Mouse (Mus musculus) midbrain, embryonic 11.5 days (tissue): ENCODE results near the gene Enah. TPM values are rescaled to one million over a fixed set of nuclear protein-coding genes. Genes with fewer than 3 reads are reported as not detected.

ENCODE experiments used
- ATAC-seq: fragments of 200-750 bp; cut with Nextera tagmentation; 2 replicates; pipeline ENCODE4 v1.8.0; 2017; ENCODE audit warnings: moderate TSS enrichment, moderate library complexity; ENCODE audit not compliant: low FRiP score
- DNase-seq: peaks from one replicate; pipeline ENCODE4 v3.0.0; 2015; ENCODE audit warnings: low spot score; ENCODE audit errors: missing footprints
- H3K27ac ChIP-seq: fragments of 300-500 bp; sonication (generic); 2 replicates; pipeline ENCODE4 v1.5.1; 2014; ENCODE audit warnings: low read depth, low read length
- H3K27me3 ChIP-seq: fragments of 300-500 bp; sonication (generic); 2 replicates; pipeline ENCODE4 v1.6.1; 2014; ENCODE audit warnings: mild to moderate bottlenecking, low read length, moderate library complexity, mixed read lengths; ENCODE audit not compliant: control insufficient read depth, insufficient read depth
- H3K36me3 ChIP-seq: fragments of 300-500 bp; sonication (generic); 2 replicates; pipeline ENCODE4 v1.6.1; 2014; ENCODE audit warnings: mild to moderate bottlenecking, low read length, moderate library complexity, mixed read lengths; ENCODE audit not compliant: control insufficient read depth, insufficient read depth
- H3K4me1 ChIP-seq: fragments of 300-500 bp; sonication (generic); 2 replicates; pipeline ENCODE4 v1.6.1; 2014; ENCODE audit warnings: low read length; ENCODE audit not compliant: control insufficient read depth, insufficient read depth
- H3K4me2 ChIP-seq: fragments of 300-500 bp; sonication (generic); 2 replicates; pipeline ENCODE4 v1.6.1; 2014; ENCODE audit warnings: mild to moderate bottlenecking, moderate library complexity
- H3K4me3 ChIP-seq: fragments of 300-500 bp; sonication (generic); 2 replicates; pipeline ENCODE4 v1.5.1; 2014; ENCODE audit warnings: low read depth, low read length
- H3K9ac ChIP-seq: fragments of 300-500 bp; sonication (generic); 2 replicates; pipeline ENCODE4 v1.6.1; 2014; ENCODE audit warnings: low read length
- H3K9me3 ChIP-seq: fragments of 300-500 bp; sonication (generic); 2 replicates; pipeline ENCODE4 v1.6.1; 2016; ENCODE audit warnings: low read length; ENCODE audit not compliant: control insufficient read depth
- WGBS: fragments of 180-500 bp; shearing (Covaris S2); extraction: QIAGEN DNeasy Blood & Tissue Kit; methylation state at CpG from one replicate; pipeline ENCODE4 v1.1.7; 2014; 5-methylcytosine and 5-hydroxymethylcytosine counted together
- polyA plus RNA-seq: library from polyadenylated mRNA; unstranded; fragments of >200 nt; fragmentation: Nextera tagmentation; extraction: Ambion mirVana; gene quantifications from 2 replicates; pipeline ENCODE4 v1.2.1, GENCODE M21; 2014

Gene Enah
- polyA plus RNA-seq, 1 experiment from 2014 or later = 28.1 TPM

DNA sequence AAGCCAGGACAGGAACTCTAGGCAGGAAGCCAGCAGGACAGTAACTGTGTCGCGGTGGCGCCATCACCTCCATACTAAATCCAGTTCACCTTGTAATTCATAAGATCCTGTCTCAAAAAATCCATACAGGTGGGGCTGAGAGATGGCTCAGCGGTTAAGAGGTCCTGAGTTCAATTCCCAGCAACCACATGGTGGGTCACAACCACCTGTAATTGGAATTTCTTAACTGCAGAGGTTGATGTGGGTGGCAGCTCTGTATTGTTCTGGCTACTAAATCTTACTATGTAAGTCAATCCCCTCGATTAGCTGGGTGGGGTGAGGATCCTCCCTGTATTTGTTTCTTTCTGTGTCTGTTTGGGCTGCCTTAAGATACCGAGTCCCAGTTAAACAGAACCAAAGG lies 11.3 kb upstream of the Enah start:
- Histone ChIP-seq H3K36me3 (no peaks in the 10 kb centered on the region), H3K4me3 (no peak overlapping the region), H3K9ac (no peak overlapping the region), H3K27ac (no peak overlapping the region), H3K9me3 (no peaks in the 10 kb centered on the region), H3K27me3 (no peaks in the 10 kb centered on the region), H3K4me2 (no peak overlapping the region), H3K4me1 (no peaks in the 10 kb centered on the region)
- 82% methylated on average over 6 of the region's 6 CpGs for WGBS
- ATAC-seq (no peak), DNase-seq (no peak)

DNA sequence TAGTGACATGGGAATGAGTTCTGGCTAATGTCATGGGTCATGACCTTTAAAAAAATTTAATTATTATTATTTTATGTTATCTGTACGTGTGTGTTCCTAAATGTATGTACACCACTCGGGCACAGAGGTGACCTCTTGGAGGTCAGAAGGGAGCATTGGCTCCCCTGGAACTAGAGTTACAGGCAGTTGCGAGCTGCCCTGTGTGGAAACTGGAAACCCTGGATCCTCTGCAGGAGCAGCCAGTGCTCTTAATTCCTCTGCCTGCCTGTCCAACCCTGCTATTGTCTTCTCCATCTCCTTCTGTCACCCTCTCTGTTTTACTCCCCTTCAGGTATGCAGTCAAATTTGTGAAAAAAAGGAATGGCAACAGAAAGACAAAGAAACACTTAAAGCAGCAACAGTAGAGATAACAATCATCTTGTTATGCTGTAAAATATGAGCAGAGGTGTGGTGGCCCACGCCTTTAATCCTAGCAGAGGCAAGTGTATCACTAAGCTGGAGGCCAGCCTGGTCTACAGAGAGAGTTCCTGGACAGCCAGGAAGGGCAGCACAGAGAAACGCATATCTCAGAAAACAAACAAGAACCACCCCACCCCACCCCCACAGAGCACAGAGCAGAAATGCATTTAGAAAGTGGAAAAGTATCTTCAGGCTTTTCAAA lies 10.3 kb upstream of the Enah start:
- Histone ChIP-seq H3K27me3 (no peaks in the 10 kb centered on the region), H3K36me3 (no peaks in the 10 kb centered on the region), H3K4me1 (no peaks in the 10 kb centered on the region), H3K4me3 (no peak overlapping the region), H3K9me3 (no peaks in the 10 kb centered on the region), H3K27ac (no peak overlapping the region), H3K4me2 (no peak overlapping the region), H3K9ac (no peak overlapping the region)
- DNase-seq (peak; percentile 41), ATAC-seq (no peak)
- 71% methylated on average over 5 of the region's 5 CpGs for WGBS

GRCm38 (mm10) chr1:182028231-182029210 lies 8.7 kb upstream of the Enah start:
- Histone ChIP-seq H3K4me1 (no peaks in the 10 kb centered on the region), H3K9me3 (no peaks in the 10 kb centered on the region), H3K9ac (no peak overlapping the region), H3K4me2 (no peak overlapping the region), H3K27me3 (no peaks in the 10 kb centered on the region), H3K4me3 (no peak overlapping the region), H3K27ac (no peak overlapping the region), H3K36me3 (no peaks in the 10 kb centered on the region)
- 90% methylated on average over 25 of the region's 25 CpGs for WGBS
- no peak for ATAC-seq
- peak; percentile 65 for DNase-seq

- H3K4me1 ChIP-seq = no peaks in the 10 kb centered on the region
- H3K9ac ChIP-seq = no peak overlapping the region
- H3K9me3 ChIP-seq = no peaks in the 10 kb centered on the region
- DNase-seq (peak; percentile 64), ATAC-seq (no peak)
- H3K36me3 ChIP-seq = no peaks in the 10 kb centered on the region
- H3K4me3 ChIP-seq = no peak overlapping the region
- no peaks in the 10 kb centered on the region for H3K27me3 ChIP-seq
- WGBS = 75% methylated on average over 9 of the region's 9 CpGs
- no peak overlapping the region for H3K27ac ChIP-seq
- no peak overlapping the region for H3K4me2 ChIP-seq
Observed at GRCm38 (mm10) chr1:182027426-182027979, 7.7 kb upstream of the Enah start.

DNA sequence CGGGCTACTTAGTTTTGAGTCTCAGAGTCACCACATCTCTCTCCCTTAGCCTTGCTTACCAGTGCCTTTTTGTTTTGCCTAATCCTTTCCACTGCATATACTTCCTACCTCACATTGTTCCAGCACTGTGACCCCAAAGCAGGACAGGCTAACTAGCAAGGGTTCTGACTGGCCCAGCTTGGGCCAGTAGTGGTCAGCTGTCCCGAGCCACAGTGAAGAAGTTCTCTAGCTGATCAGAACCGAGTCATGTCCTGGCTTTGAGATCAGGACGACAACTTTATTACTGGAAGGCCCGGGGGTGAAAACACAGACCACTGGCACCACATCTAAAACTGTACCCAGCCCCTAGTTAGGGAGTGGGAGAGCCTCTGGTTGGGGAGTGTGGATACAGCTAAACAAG lies 7.0 kb upstream of the Enah start:
- Histone ChIP-seq H3K27ac (no peak overlapping the region), H3K9ac (no peak overlapping the region), H3K4me3 (no peak overlapping the region), H3K27me3 (no peaks in the 10 kb centered on the region), H3K36me3 (no peaks in the 10 kb centered on the region), H3K4me1 (no peaks in the 10 kb centered on the region), H3K9me3 (no peaks in the 10 kb centered on the region), H3K4me2 (no peak overlapping the region)
- WGBS = 86% methylated on average over 5 of the region's 5 CpGs
- DNase-seq (peak; percentile 59), ATAC-seq (no peak)

DNA sequence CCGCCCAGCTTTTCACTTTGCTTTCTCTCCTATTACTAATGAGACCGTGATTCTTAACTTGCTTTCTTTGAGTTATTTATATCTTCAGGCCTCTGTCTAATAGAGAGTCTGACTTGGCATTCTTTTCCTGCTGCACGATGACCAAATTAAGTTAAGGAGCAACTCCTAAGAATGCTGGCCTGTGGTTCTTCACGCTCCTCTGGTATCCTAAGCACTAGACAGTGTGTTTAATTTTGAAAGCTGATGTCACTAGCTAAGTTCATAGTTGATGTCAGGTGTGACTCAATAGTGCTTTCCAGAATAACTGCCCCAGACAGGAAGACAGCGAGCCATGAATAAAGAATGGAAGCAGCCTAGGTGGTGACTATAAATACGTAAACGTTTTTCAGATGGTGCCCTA lies 6.3 kb upstream of the Enah start:
- no peak overlapping the region for H3K27ac ChIP-seq
- no peak overlapping the region for H3K9ac ChIP-seq
- H3K36me3 ChIP-seq = no peaks in the 10 kb centered on the region
- no peak overlapping the region for H3K4me3 ChIP-seq
- no peaks in the 10 kb centered on the region for H3K27me3 ChIP-seq
- no peaks in the 10 kb centered on the region for H3K9me3 ChIP-seq
- H3K4me2 ChIP-seq = no peak overlapping the region
- DNase-seq = no peak
- WGBS = 88% methylated on average over 7 of the region's 7 CpGs
- ATAC-seq = no peak
- H3K4me1 ChIP-seq = no peaks in the 10 kb centered on the region

- H3K4me2 ChIP-seq = no peak overlapping the region
- H3K4me3 ChIP-seq = no peak overlapping the region
- H3K9ac ChIP-seq = no peak overlapping the region
- ATAC-seq (no peak), DNase-seq (peak; percentile 65)
- peaks cover 4% of the 10 kb centered on the region; the same call in 1 of the 2 replicates for H3K4me1 ChIP-seq
- no peak overlapping the region for H3K27ac ChIP-seq
- no peaks in the 10 kb centered on the region for H3K9me3 ChIP-seq
- no peaks in the 10 kb centered on the region for H3K27me3 ChIP-seq
- 88% methylated on average over 6 of the region's 6 CpGs for WGBS
- H3K36me3 ChIP-seq = no peaks in the 10 kb centered on the region
Observed at GRCm38 (mm10) chr1:182021691-182022299, 2.0 kb upstream of the Enah start.

GRCm38 (mm10) chr1:182020831-182021460 lies 1.2 kb upstream of the Enah start:
- Histone ChIP-seq H3K36me3 (no peaks in the 10 kb centered on the region), H3K4me3 (peak overlapping the region; percentile 93), H3K27ac (no peak overlapping the region), H3K9ac (peak overlapping the region; percentile 98), H3K27me3 (no peaks in the 10 kb centered on the region), H3K4me1 (peaks cover 4% of the 10 kb centered on the region; the same call in 1 of the 2 replicates), H3K4me2 (peak overlapping the region; percentile 85), H3K9me3 (no peaks in the 10 kb centered on the region)
- peak; percentile 93 for DNase-seq
- ATAC-seq = no peak
- WGBS = 16% methylated on average over 11 of the region's 11 CpGs
